Mouse (Mus musculus) bone marrow, adult 2 months (tissue): Measurements from ENCODE around the gene Ldlr.

Experiments used
- CTCF ChIP-seq: fragments of 200-500 bp; IDR thresholded peaks from 2 replicates; pipeline ENCODE4 v1.5.1; 2011; ENCODE audit warnings: low read length, control low read depth; ENCODE audit not compliant: control insufficient read depth, insufficient read depth
- POLR2A ChIP-seq: fragments of 200-500 bp; IDR thresholded peaks from 2 replicates; pipeline ENCODE4 v1.6.1; 2011; ENCODE audit warnings: low read depth, mild to moderate bottlenecking, control low read depth, low read length, borderline replicate concordance; ENCODE audit not compliant: control insufficient read depth

- TF ChIP-seq CTCF (no peak), POLR2A (no peak)
Observed at GRCm38 (mm10) chr9:21721036-21721435, 2.2 kb upstream of the Ldlr start.
